Mouse (Mus musculus) testis, adult 2 months (tissue): Measurements from ENCODE around the gene Stat4.

Experiments
- CTCF ChIP-seq: fragments of 200-500 bp; IDR thresholded peaks from 2 replicates; pipeline ENCODE4 v1.5.1; 2012; ENCODE audit warnings: low read depth, mild to moderate bottlenecking, inconsistent platforms, low read length, moderate library complexity; ENCODE audit not compliant: control insufficient read depth, insufficient read depth, insufficient replicate concordance
- POLR2A ChIP-seq: fragments of 200-500 bp; IDR thresholded peaks from 2 replicates; pipeline ENCODE4 v1.6.1; 2012; ENCODE audit warnings: low read depth, mild to moderate bottlenecking, inconsistent platforms, low read length, moderate library complexity; ENCODE audit not compliant: control insufficient read depth

- TF ChIP-seq CTCF (no peak), POLR2A (no peak)
Measured at GRCm38 (mm10) chr1:52051542-52051941, 64.6 kb downstream of the Stat4 start.
